Mouse (Mus musculus): Measurements from ENCODE around the gene Bcas1. TPM values are rescaled to one million over a fixed set of nuclear protein-coding genes. Genes with fewer than 3 reads are reported as not detected.

Gene Bcas1
- polyA plus RNA-seq, 1 experiment from 2014 or later = 11.8 TPM

- Histone ChIP-seq H3K9me3 (ENCODE audit: control insufficient read depth, low read length) (no peaks in the 10 kb centered on the region), H3K27me3 (ENCODE audit: control insufficient read depth, insufficient read depth, low read length) (no peaks in the 10 kb centered on the region), H3K9ac (replicated peaks; ENCODE audit: low read depth, low read length) (no peak overlapping the region), H3K36me3 (ENCODE audit: control insufficient read depth, insufficient read depth, low read length) (no peaks in the 10 kb centered on the region), H3K4me2 (ENCODE audit: low read depth, low read length) (no peak overlapping the region), H3K4me1 (ENCODE audit: control insufficient read depth, insufficient read depth, low read length) (no peaks in the 10 kb centered on the region), H3K27ac (ENCODE audit: low read depth, low read length) (no peak overlapping the region), H3K4me3 (ENCODE audit: low read depth, low read length) (no peak overlapping the region)
- no peak for ATAC-seq (ENCODE audit: low read depth)
- WGBS = 97% methylated on average over 1 of the region's 1 CpGs
These were observed 42.9 kb downstream of the Bcas1 start for GRCm38 (mm10) chr2:170384770-170385169.

DNA sequence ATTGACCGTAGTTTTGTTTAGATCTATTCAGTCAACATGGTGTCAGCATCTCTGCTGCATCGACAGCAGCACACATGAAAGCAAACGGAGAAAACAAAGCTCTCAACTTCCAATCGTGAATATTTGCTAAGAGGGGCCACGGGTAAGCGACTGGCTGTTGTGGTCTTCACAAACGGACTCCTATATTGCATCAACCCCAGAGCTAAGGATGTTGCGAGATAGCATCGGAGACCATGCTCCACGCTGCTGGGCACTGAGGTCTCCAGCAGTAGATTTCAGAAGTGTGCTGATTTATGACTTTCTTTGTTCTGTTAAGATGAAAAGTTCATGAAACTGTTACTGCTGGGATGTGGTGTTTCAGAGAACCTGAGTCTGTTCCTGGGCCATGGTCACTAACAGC is 54.3 kb downstream of the Bcas1 start:
- Histone ChIP-seq H3K4me3 (ENCODE audit: low read depth, low read length) (no peak overlapping the region), H3K9me3 (ENCODE audit: control insufficient read depth, low read length) (no peaks in the 10 kb centered on the region)

DNA sequence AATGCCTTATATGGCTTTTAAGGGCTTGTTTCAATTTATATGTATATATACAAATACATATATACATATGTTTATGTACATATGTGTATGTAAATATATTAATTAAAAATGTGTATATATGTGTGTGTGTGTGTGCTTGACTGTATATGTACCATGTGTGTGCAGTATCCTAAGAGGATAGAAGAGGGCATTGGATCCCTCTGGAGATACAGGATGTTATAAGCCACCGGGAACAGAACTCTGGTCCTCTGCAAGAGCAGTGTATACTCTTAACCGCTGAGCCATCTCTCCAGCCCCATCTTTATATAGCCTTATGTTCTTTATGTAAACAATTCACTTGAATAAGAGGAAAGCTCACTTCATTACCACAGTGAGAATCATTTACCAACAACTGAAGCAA is 62.0 kb downstream of the Bcas1 start:
- 92% methylated on average over 2 of the region's 2 CpGs for WGBS
- H3K27me3 ChIP-seq (ENCODE audit: control insufficient read depth, insufficient read depth, low read length) = no peaks in the 10 kb centered on the region

More for the DNA sequence above, 54.3 kb downstream of the Bcas1 start:
- H3K36me3 ChIP-seq (ENCODE audit: control insufficient read depth, insufficient read depth, low read length) = no peaks in the 10 kb centered on the region
- H3K27me3 ChIP-seq (ENCODE audit: control insufficient read depth, insufficient read depth, low read length) = no peaks in the 10 kb centered on the region
- H3K4me1 ChIP-seq (ENCODE audit: control insufficient read depth, insufficient read depth, low read length) = no peaks in the 10 kb centered on the region
- no peak for ATAC-seq (ENCODE audit: low read depth)
- H3K4me2 ChIP-seq (ENCODE audit: low read depth, low read length) = no peak overlapping the region
- WGBS = 92% methylated on average over 10 of the region's 10 CpGs
- no peak overlapping the region for H3K27ac ChIP-seq (ENCODE audit: low read depth, low read length)
- no peak overlapping the region for H3K9ac ChIP-seq (replicated peaks; ENCODE audit: low read depth, low read length)

GRCm38 (mm10) chr2:170365271-170365670 is 62.4 kb downstream of the Bcas1 start:
- WGBS = 82% methylated on average over 3 of the region's 3 CpGs

More for the DNA sequence above, 62.0 kb downstream of the Bcas1 start:
- H3K9ac ChIP-seq (replicated peaks; ENCODE audit: low read depth, low read length) = no peak overlapping the region
- no peak overlapping the region for H3K4me3 ChIP-seq (ENCODE audit: low read depth, low read length)
- no peak for ATAC-seq (ENCODE audit: low read depth)
- H3K4me2 ChIP-seq (ENCODE audit: low read depth, low read length) = no peak overlapping the region
- H3K36me3 ChIP-seq (ENCODE audit: control insufficient read depth, insufficient read depth, low read length) = no peaks in the 10 kb centered on the region
- H3K27ac ChIP-seq (ENCODE audit: low read depth, low read length) = no peak overlapping the region
- H3K9me3 ChIP-seq (ENCODE audit: control insufficient read depth, low read length) = no peaks in the 10 kb centered on the region
- no peaks in the 10 kb centered on the region for H3K4me1 ChIP-seq (ENCODE audit: control insufficient read depth, insufficient read depth, low read length)

DNA sequence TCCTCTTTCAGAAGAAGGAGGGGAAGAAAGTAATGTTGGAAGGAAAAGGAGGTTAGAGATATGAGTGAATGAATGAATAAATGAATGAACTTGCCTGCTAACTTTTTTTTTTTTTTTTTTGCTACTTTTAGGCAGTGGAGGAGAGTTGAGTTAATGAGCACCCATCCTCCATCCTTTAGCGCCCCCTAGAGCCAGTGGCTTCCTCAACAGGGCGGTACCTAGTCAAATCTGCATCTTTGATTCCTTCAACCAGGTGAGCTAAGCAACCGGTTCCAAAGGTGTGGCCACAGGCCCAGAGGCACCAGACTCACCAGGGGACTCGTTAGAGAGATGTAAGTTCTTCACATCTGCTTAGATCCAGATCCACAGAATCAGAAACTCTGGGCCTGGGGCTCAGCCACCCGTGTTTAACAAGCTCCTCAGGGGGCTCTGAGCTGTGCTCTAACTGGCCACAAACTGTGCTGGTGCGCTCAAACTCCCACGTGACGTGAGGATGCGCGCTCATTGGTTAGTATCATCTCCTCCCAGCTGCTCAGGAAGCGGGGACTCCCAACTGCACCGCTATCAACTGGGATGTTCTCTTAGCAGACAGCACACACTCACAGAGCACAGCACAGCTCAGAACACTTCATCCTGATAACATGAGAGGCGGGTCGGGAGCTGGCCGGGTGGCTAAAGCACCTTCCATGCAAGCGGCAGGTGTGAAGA is 70.8 kb downstream of the Bcas1 start:
- Histone ChIP-seq H3K4me3 (ENCODE audit: low read depth, low read length) (no peak overlapping the region), H3K9ac (replicated peaks; ENCODE audit: low read depth, low read length) (no peak overlapping the region), H3K4me2 (ENCODE audit: low read depth, low read length) (no peak overlapping the region), H3K27ac (ENCODE audit: low read depth, low read length) (no peak overlapping the region), H3K4me1 (ENCODE audit: control insufficient read depth, insufficient read depth, low read length) (no peaks in the 10 kb centered on the region), H3K36me3 (ENCODE audit: control insufficient read depth, insufficient read depth, low read length) (no peaks in the 10 kb centered on the region), H3K9me3 (ENCODE audit: control insufficient read depth, low read length) (no peaks in the 10 kb centered on the region), H3K27me3 (ENCODE audit: control insufficient read depth, insufficient read depth, low read length) (no peaks in the 10 kb centered on the region)
- no peak for ATAC-seq (ENCODE audit: low read depth)
- WGBS = 66% methylated on average over 16 of the region's 16 CpGs

More at GRCm38 (mm10) chr2:170365271-170365670, 62.4 kb downstream of the Bcas1 start:
- H3K9me3 ChIP-seq (ENCODE audit: control insufficient read depth, low read length) = no peaks in the 10 kb centered on the region
- H3K4me2 ChIP-seq (ENCODE audit: low read depth, low read length) = no peak overlapping the region
- no peaks in the 10 kb centered on the region for H3K4me1 ChIP-seq (ENCODE audit: control insufficient read depth, insufficient read depth, low read length)
- no peak for ATAC-seq (ENCODE audit: low read depth)
- no peak overlapping the region for H3K9ac ChIP-seq (replicated peaks; ENCODE audit: low read depth, low read length)
- H3K36me3 ChIP-seq (ENCODE audit: control insufficient read depth, insufficient read depth, low read length) = no peaks in the 10 kb centered on the region
- H3K27ac ChIP-seq (ENCODE audit: low read depth, low read length) = no peak overlapping the region
- H3K27me3 ChIP-seq (ENCODE audit: control insufficient read depth, insufficient read depth, low read length) = no peaks in the 10 kb centered on the region
- no peak overlapping the region for H3K4me3 ChIP-seq (ENCODE audit: low read depth, low read length)

- Histone ChIP-seq H3K4me1 (ENCODE audit: control insufficient read depth, insufficient read depth, low read length) (no peaks in the 10 kb centered on the region), H3K4me3 (ENCODE audit: low read depth, low read length) (no peak overlapping the region), H3K9me3 (ENCODE audit: control insufficient read depth, low read length) (no peaks in the 10 kb centered on the region), H3K27me3 (ENCODE audit: control insufficient read depth, insufficient read depth, low read length) (no peaks in the 10 kb centered on the region), H3K36me3 (ENCODE audit: control insufficient read depth, insufficient read depth, low read length) (no peaks in the 10 kb centered on the region), H3K9ac (replicated peaks; ENCODE audit: low read depth, low read length) (no peak overlapping the region), H3K27ac (ENCODE audit: low read depth, low read length) (peak overlapping the region; percentile 46; the same call in 1 of the 2 replicates), H3K4me2 (ENCODE audit: low read depth, low read length) (peak overlapping the region; percentile 39)
- 20% methylated on average over 10 of the region's 10 CpGs for WGBS
- ATAC-seq (ENCODE audit: low read depth) = peak; percentile 46; the same call in 1 of the 2 replicates
These were observed 72.7 kb downstream of the Bcas1 start for GRCm38 (mm10) chr2:170354963-170355367.

- ATAC-seq (ENCODE audit: low read depth) = no peak
- 90% methylated on average over 4 of the region's 4 CpGs for WGBS
These were observed 75.4 kb downstream of the Bcas1 start for GRCm38 (mm10) chr2:170352273-170352672.

GRCm38 (mm10) chr2:170351847-170352246 is 75.8 kb downstream of the Bcas1 start:
- Histone ChIP-seq H3K9ac (replicated peaks; ENCODE audit: low read depth, low read length) (no peak overlapping the region), H3K9me3 (ENCODE audit: control insufficient read depth, low read length) (no peaks in the 10 kb centered on the region), H3K4me3 (ENCODE audit: low read depth, low read length) (no peak overlapping the region), H3K4me1 (ENCODE audit: control insufficient read depth, insufficient read depth, low read length) (no peaks in the 10 kb centered on the region), H3K27me3 (ENCODE audit: control insufficient read depth, insufficient read depth, low read length) (no peaks in the 10 kb centered on the region), H3K4me2 (ENCODE audit: low read depth, low read length) (no peak overlapping the region), H3K27ac (ENCODE audit: low read depth, low read length) (no peak overlapping the region), H3K36me3 (ENCODE audit: control insufficient read depth, insufficient read depth, low read length) (no peaks in the 10 kb centered on the region)
- WGBS = 90% methylated on average over 6 of the region's 6 CpGs
- no peak for ATAC-seq (ENCODE audit: low read depth)

More at GRCm38 (mm10) chr2:170352273-170352672, 75.4 kb downstream of the Bcas1 start:
- Histone ChIP-seq H3K9ac (replicated peaks; ENCODE audit: low read depth, low read length) (no peak overlapping the region), H3K27me3 (ENCODE audit: control insufficient read depth, insufficient read depth, low read length) (no peaks in the 10 kb centered on the region), H3K4me2 (ENCODE audit: low read depth, low read length) (no peak overlapping the region), H3K4me3 (ENCODE audit: low read depth, low read length) (no peak overlapping the region), H3K27ac (ENCODE audit: low read depth, low read length) (no peak overlapping the region), H3K9me3 (ENCODE audit: control insufficient read depth, low read length) (no peaks in the 10 kb centered on the region), H3K4me1 (ENCODE audit: control insufficient read depth, insufficient read depth, low read length) (no peaks in the 10 kb centered on the region), H3K36me3 (ENCODE audit: control insufficient read depth, insufficient read depth, low read length) (no peaks in the 10 kb centered on the region)

GRCm38 (mm10) chr2:170349784-170350183 is 77.9 kb downstream of the Bcas1 start:
- H3K4me1 ChIP-seq (ENCODE audit: control insufficient read depth, insufficient read depth, low read length) = 0 out of 2 replicates have a peak, but pooled peaks cover 4% of the 10 kb centered on the region
- no peak for ATAC-seq (ENCODE audit: low read depth)
- H3K9me3 ChIP-seq (ENCODE audit: control insufficient read depth, low read length) = no peaks in the 10 kb centered on the region
- no peak overlapping the region for H3K4me2 ChIP-seq (ENCODE audit: low read depth, low read length)
- H3K9ac ChIP-seq (replicated peaks; ENCODE audit: low read depth, low read length) = no peak overlapping the region
- no peaks in the 10 kb centered on the region for H3K36me3 ChIP-seq (ENCODE audit: control insufficient read depth, insufficient read depth, low read length)
- 91% methylated on average over 5 of the region's 5 CpGs for WGBS
- no peaks in the 10 kb centered on the region for H3K27me3 ChIP-seq (ENCODE audit: control insufficient read depth, insufficient read depth, low read length)
- H3K27ac ChIP-seq (ENCODE audit: low read depth, low read length) = no peak overlapping the region
- H3K4me3 ChIP-seq (ENCODE audit: low read depth, low read length) = no peak overlapping the region

All from neural tube, embryonic 14.5 days (tissue).